Mouse (Mus musculus) large intestine, adult 2 months (tissue): ENCODE results near the gene C1s2. TPM values are rescaled to one million over a fixed set of nuclear protein-coding genes. Genes with fewer than 3 reads are reported as not detected.
"Not testable (repeated sequence)": the region's sequence is repeated elsewhere in the genome, so short reads cannot be mapped to it uniquely, and the experiment has no call there.

Experiments
- DNase-seq: peaks from one replicate; pipeline ENCODE4 v3.0.0-alpha.2; 2012; ENCODE audit warnings: low read depth, low spot score
- WGBS: fragments of 180-500 bp; shearing (Covaris S2); methylation state at CpG from one replicate; pipeline ENCODE4 v1.1.7; 2018; 5-methylcytosine and 5-hydroxymethylcytosine counted together
- polyA plus RNA-seq: library from polyadenylated mRNA; depleted of rRNA; stranded (reverse); fragments of >200 nt; gene quantifications from 2 replicates; pipeline ENCODE4 v1.2.3, GENCODE M21; 2012; rRNA removed

Gene C1s2
- polyA plus RNA-seq, 1 experiment = 0.02 TPM

GRCm38 (mm10) chr6:124646394-124646793 lies 10.5 kb upstream of the C1s2 start:
- whole genome bisulfite sequencing = 23% methylated on average over 1 of the region's 1 CpGs
- peak; percentile 18 for DNase-seq

DNA sequence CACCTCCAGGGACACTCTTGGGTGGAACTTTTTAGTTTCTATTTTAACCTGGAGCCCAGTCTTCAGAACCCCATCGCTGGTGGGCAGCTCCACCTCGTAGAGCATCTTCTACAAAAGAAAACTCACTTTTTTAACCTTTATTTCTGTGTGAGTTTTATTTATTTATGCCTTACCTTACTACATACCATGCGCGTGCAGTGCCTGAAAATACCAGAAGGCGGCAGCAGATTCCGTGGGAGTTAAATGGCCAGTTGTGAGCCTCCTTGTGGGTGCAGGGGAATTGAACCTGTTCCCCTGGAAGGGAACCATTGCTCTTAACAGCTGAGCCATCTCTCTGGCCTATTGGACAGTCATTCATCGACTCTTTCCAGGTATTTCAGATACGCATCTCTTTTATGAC lies 5.1 kb upstream of the C1s2 start:
- WGBS = 29% methylated on average over 8 of the region's 8 CpGs
- DNase-seq = peak; percentile 29

- 84% methylated on average over 4 of the region's 4 CpGs for WGBS
- DNase-seq = no peak
Observed at GRCm38 (mm10) chr6:124640041-124640440, 4.2 kb upstream of the C1s2 start.

- 18% methylated on average over 6 of the region's 6 CpGs for WGBS
- DNase-seq = not testable (repeated sequence)
Observed at GRCm38 (mm10) chr6:124636858-124637460, 1.1 kb upstream of the C1s2 start.

DNA sequence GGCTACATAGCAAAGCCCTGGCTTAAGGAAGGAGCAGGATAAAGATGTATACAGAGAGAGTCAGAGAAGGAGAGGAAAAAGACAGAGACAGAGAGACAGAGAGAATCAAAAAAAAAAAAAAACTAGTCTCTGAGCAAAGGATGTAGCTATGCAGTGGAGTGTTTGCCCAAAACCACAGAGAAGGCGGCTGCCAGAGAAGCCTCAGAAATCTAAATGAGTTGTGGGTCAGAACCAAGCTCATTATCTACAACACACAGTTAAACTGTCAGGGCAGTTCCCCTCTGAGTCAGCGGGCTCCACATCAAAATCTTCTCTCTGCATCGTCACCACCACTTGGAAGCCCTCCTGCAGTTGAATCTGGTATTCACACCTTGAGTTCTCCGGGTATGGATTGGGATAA lies 5.1 kb downstream of the C1s2 start:
- no peak for DNase-seq
- WGBS = 74% methylated on average over 4 of the region's 4 CpGs

GRCm38 (mm10) chr6:124626184-124626583 lies 9.7 kb downstream of the C1s2 start:
- 28% methylated on average over 1 of the region's 1 CpGs for WGBS
- DNase-seq = not testable (repeated sequence)

GRCm38 (mm10) chr6:124625612-124626011 lies 10.3 kb downstream of the C1s2 start:
- DNase-seq = no peak
- WGBS = 81% methylated on average over 13 of the region's 13 CpGs

- WGBS = 62% methylated on average over 4 of the region's 4 CpGs
- no peak for DNase-seq
Observed at GRCm38 (mm10) chr6:124602031-124602430, 33.9 kb downstream of the C1s2 start.

- 63% methylated on average over 8 of the region's 8 CpGs for WGBS
Observed at GRCm38 (mm10) chr6:124593121-124593520, 42.8 kb downstream of the C1s2 start.

DNA sequence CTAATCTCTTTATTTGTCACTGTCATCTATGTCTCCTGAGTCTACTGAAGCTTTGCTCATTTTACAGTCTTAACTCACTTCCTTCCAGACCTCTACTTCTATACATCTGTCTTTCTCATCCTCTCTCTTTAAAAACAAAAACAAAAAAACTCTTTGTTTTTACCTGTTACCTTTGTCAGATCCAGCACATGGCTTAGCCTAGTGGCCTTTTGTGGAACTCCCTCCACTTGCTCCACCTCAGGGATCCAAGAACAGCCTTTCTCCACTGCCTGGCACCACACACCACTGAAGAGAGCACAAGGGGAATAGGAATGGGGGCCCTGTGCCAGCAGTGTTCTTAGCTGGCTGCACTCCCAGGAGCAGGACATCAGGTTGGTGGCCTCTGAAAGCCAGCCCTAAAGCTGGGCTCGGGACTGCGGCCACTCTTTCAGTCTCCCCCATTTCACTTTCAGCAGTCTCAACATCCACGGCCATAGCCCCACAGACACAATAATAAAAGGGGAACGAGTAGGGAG lies 43.6 kb downstream of the C1s2 start:
- no peak for DNase-seq
- WGBS = 77% methylated on average over 4 of the region's 4 CpGs

More at GRCm38 (mm10) chr6:124593121-124593520, 42.8 kb downstream of the C1s2 start:
- DNase-seq = no peak

- no peak for DNase-seq
Observed at GRCm38 (mm10) chr6:124588771-124589170, 47.1 kb downstream of the C1s2 start.

GRCm38 (mm10) chr6:124586266-124586665 lies 49.6 kb downstream of the C1s2 start:
- DNase-seq = no peak
- 73% methylated on average over 4 of the region's 4 CpGs for WGBS

DNA sequence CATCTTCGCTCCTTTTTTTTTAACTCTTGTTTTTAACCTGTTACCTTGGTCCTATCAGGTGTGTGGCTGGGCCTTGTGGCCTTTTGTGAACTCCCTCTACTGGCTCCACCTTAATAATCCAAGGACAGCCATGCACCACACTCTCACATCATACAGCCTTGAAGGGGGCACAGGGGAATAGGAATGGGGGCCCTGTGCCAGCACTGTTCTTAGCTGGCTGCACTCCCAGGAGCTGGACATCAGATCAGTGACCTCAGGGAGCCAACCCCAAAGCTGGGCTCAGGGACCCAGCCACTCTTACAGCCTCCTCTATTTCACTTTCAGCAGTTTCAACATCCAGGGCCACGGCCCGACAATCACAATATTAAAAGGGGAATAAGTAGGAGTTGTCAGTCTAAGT lies 50.1 kb downstream of the C1s2 start:
- no peak for DNase-seq
- WGBS = 80% methylated on average over 3 of the region's 3 CpGs

DNA sequence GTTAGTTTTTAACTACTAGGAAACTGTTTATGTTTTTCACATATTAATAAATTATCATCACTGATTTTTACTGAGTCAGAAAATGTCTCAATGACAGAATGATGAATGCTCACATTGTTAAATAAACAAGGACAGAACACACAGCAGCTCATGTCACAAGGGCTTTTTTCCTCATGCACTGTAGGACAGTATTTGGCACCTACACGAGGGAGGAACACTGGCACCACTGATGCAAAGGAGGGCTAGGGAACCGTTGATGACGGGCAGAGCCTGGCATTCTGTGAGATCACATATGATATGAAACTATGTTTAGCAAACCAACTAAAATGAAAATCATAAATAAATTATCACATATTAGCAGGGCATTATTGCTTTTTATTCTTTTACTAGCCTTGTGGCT lies 51.0 kb downstream of the C1s2 start:
- no peak for DNase-seq
- 56% methylated on average over 3 of the region's 3 CpGs for WGBS

- 100% methylated on average over 1 of the region's 1 CpGs for WGBS
- no peak for DNase-seq
Observed at GRCm38 (mm10) chr6:124582231-124582630, 53.7 kb downstream of the C1s2 start.

GRCm38 (mm10) chr6:124580155-124580554 lies 55.7 kb downstream of the C1s2 start:
- 88% methylated on average over 6 of the region's 7 CpGs for WGBS
- not testable (repeated sequence) for DNase-seq

GRCm38 (mm10) chr6:124575155-124575678 lies 60.7 kb downstream of the C1s2 start:
- not testable (repeated sequence) for DNase-seq
- WGBS = 75% methylated on average over 3 of the region's 3 CpGs

Other genes starting within 250 kb of the C1s2 start
- 24.9 and 36.9 TPM in 2 replicates for gene Pex5, start 221.0 kb downstream of the C1s2 start, polyA plus RNA-seq
- gene Clstn3, start 171.3 kb downstream of the C1s2 start, polyA plus RNA-seq = 0.90 and 1.6 TPM in 2 replicates
- 1.2 and 1.7 TPM in 2 replicates for gene C1rl, start 143.0 kb downstream of the C1s2 start, polyA plus RNA-seq
- gene C1ra, start 123.7 kb downstream of the C1s2 start, polyA plus RNA-seq = 19.0 and 24.3 TPM in 2 replicates
- 31.4 and 47.1 TPM in 2 replicates for gene C1s1, start 93.7 kb downstream of the C1s2 start, polyA plus RNA-seq
- gene C1rb, start 65.8 kb downstream of the C1s2 start, polyA plus RNA-seq = 0.04 TPM in 1 of 2 replicates, not detected in the other
- 211 and 383 TPM in 2 replicates for gene Lpcat3, start 26.9 kb upstream of the C1s2 start, polyA plus RNA-seq
- 90.6 and 107 TPM in 2 replicates for gene Emg1, start 76.1 kb upstream of the C1s2 start, polyA plus RNA-seq
- 215 and 267 TPM in 2 replicates for gene Phb2, start 76.3 kb upstream of the C1s2 start, polyA plus RNA-seq
- 35.0 and 38.7 TPM in 2 replicates for gene Ptpn6, start 102.6 kb upstream of the C1s2 start, polyA plus RNA-seq
- 156 TPM in 2 replicates for gene Grcc10, start 105.3 kb upstream of the C1s2 start, polyA plus RNA-seq
- gene Gm45234, start 119.9 kb upstream of the C1s2 start, polyA plus RNA-seq = not detected in 2 replicates
- gene Atn1, start 120.4 kb upstream of the C1s2 start, polyA plus RNA-seq = 31.9 and 33.6 TPM in 2 replicates
- 3.2 and 4.2 TPM in 2 replicates for gene Eno2, start 133.6 kb upstream of the C1s2 start, polyA plus RNA-seq
- gene Lrrc23, start 143.6 kb upstream of the C1s2 start, polyA plus RNA-seq = 0.47 and 1.1 TPM in 2 replicates
- 23.9 and 28.5 TPM in 2 replicates for gene Spsb2, start 172.6 kb upstream of the C1s2 start, polyA plus RNA-seq
- gene Tpi1, start 178.2 kb upstream of the C1s2 start, polyA plus RNA-seq = 671 and 859 TPM in 2 replicates
- 58.3 and 64.0 TPM in 2 replicates for gene Usp5, start 193.4 kb upstream of the C1s2 start, polyA plus RNA-seq
- gene Cdca3, start 193.5 kb upstream of the C1s2 start, polyA plus RNA-seq = 120 and 146 TPM in 2 replicates
- 0.11 and 0.12 TPM in 2 replicates for gene Gnb3, start 204.2 kb upstream of the C1s2 start, polyA plus RNA-seq
- 8.3 and 10.5 TPM in 2 replicates for gene P3h3, start 221.7 kb upstream of the C1s2 start, polyA plus RNA-seq
- 1.1 and 1.7 TPM in 2 replicates for gene Gpr162, start 227.9 kb upstream of the C1s2 start, polyA plus RNA-seq